Mouse (Mus musculus): Measurements from ENCODE around the gene Spata18. TPM values are rescaled to one million over a fixed set of nuclear protein-coding genes. Genes with fewer than 3 reads are reported as not detected.
A peak's percentile ranks its signal among the peaks of the same experiment; 100 is the strongest.

The Spata18 gene
- polyA plus RNA-seq, 1 experiment from 2014 or later = 0.24 TPM

GRCm38 (mm10) chr5:73647261-73647900 is 3.8 kb upstream of the Spata18 start, which contains the start of gene Sgcb:
Gene Sgcb, minus strand, starts transcription at chr5:73647790.
- H3K4me1 ChIP-seq (replicated peaks; ENCODE audit: insufficient read depth, low read length) = peaks cover 10% of the 10 kb centered on the region; the same call in 1 of the 2 replicates
- peak within 1 kb of the TSS; percentile 66 for H3K4me3 ChIP-seq (replicated peaks; ENCODE audit: low read depth, low read length)
- ATAC-seq (replicated peaks; ENCODE audit: low FRiP score, low read depth) = peak; percentile 89
- H3K4me2 ChIP-seq (ENCODE audit: low read length) = peak within 1 kb of the TSS; percentile 86
- WGBS = under 1% methylated on average over 62 of the region's 62 CpGs
- peaks cover 24% of the 10 kb centered on the region for H3K27me3 ChIP-seq (ENCODE audit: insufficient read depth, low read length)
- TF ChIP-seq CTCF (IDR thresholded peaks at IDR 0.05; ENCODE audit: low read depth) = no peak
- H3K9ac ChIP-seq (ENCODE audit: low read depth, low read length) = peak within 1 kb of the TSS; percentile 74
- H3K27ac ChIP-seq = peak within 1 kb of the TSS; percentile 54
- peak; percentile 88 for DNase-seq (ENCODE audit: low spot score)
- H3K36me3 ChIP-seq (ENCODE audit: insufficient read depth, low read length) = 0 out of 2 replicates have a peak, but pooled peaks cover 2% of the 10 kb centered on the region
- H3K9me3 ChIP-seq (replicated peaks; ENCODE audit: low read length) = no peaks in the 10 kb centered on the region

- Histone ChIP-seq H3K9me3 (replicated peaks; ENCODE audit: low read length) (no peaks in the 10 kb centered on the region), H3K4me1 (replicated peaks; ENCODE audit: insufficient read depth, low read length) (peaks cover 10% of the 10 kb centered on the region; the same call in 1 of the 2 replicates), H3K4me3 (replicated peaks; ENCODE audit: low read depth, low read length) (peak overlapping the region; percentile 58), H3K9ac (ENCODE audit: low read depth, low read length) (peak overlapping the region; percentile 54; the same call in 1 of the 2 replicates), H3K27ac (no peak overlapping the region), H3K4me2 (ENCODE audit: low read length) (peak overlapping the region; percentile 96), H3K27me3 (ENCODE audit: insufficient read depth, low read length) (peaks cover 31% of the 10 kb centered on the region), H3K36me3 (ENCODE audit: insufficient read depth, low read length) (no peaks in the 10 kb centered on the region)
- no peak for DNase-seq (ENCODE audit: low spot score)
- no peak for ATAC-seq (replicated peaks; ENCODE audit: low FRiP score, low read depth)
- 2% methylated on average over 15 of the region's 15 CpGs for WGBS
- no peak for TF ChIP-seq CTCF (IDR thresholded peaks at IDR 0.05; ENCODE audit: low read depth)
Observed at GRCm38 (mm10) chr5:73650365-73650964, 714 bp upstream of the Spata18 start.

- WGBS = 7% methylated on average over 4 of the region's 4 CpGs
- Histone ChIP-seq H3K36me3 (ENCODE audit: insufficient read depth, low read length) (no peaks in the 10 kb centered on the region), H3K9ac (ENCODE audit: low read depth, low read length) (peak overlapping the region; percentile 54; the same call in 1 of the 2 replicates), H3K4me1 (replicated peaks; ENCODE audit: insufficient read depth, low read length) (peaks cover 10% of the 10 kb centered on the region; the same call in 1 of the 2 replicates), H3K27ac (no peak overlapping the region), H3K4me3 (replicated peaks; ENCODE audit: low read depth, low read length) (peak overlapping the region; percentile 58), H3K4me2 (ENCODE audit: low read length) (peak overlapping the region; percentile 96), H3K27me3 (ENCODE audit: insufficient read depth, low read length) (peaks cover 31% of the 10 kb centered on the region), H3K9me3 (replicated peaks; ENCODE audit: low read length) (no peaks in the 10 kb centered on the region)
- ATAC-seq (replicated peaks; ENCODE audit: low FRiP score, low read depth) (no peak), DNase-seq (ENCODE audit: low spot score) (no peak)
- TF ChIP-seq CTCF (IDR thresholded peaks at IDR 0.05; ENCODE audit: low read depth) = no peak
Observed at GRCm38 (mm10) chr5:73651855-73652201, 649 bp downstream of the Spata18 start.

GRCm38 (mm10) chr5:73666695-73667094 is 15.5 kb downstream of the Spata18 start:
- no peak overlapping the region for H3K27ac ChIP-seq
- no peak overlapping the region for H3K4me3 ChIP-seq (replicated peaks; ENCODE audit: low read depth, low read length)
- no peaks in the 10 kb centered on the region for H3K36me3 ChIP-seq (ENCODE audit: insufficient read depth, low read length)
- H3K4me2 ChIP-seq (ENCODE audit: low read length) = no peak overlapping the region
- no peak overlapping the region for H3K9ac ChIP-seq (ENCODE audit: low read depth, low read length)
- no peaks in the 10 kb centered on the region for H3K27me3 ChIP-seq (ENCODE audit: insufficient read depth, low read length)
- H3K9me3 ChIP-seq (replicated peaks; ENCODE audit: low read length) = no peaks in the 10 kb centered on the region
- no peak for TF ChIP-seq CTCF (IDR thresholded peaks at IDR 0.05; ENCODE audit: low read depth)
- peak; percentile 32 for DNase-seq (ENCODE audit: low spot score)
- ATAC-seq (replicated peaks; ENCODE audit: low FRiP score, low read depth) = no peak
- 65% methylated on average over 2 of the region's 2 CpGs for WGBS
- no peaks in the 10 kb centered on the region for H3K4me1 ChIP-seq (replicated peaks; ENCODE audit: insufficient read depth, low read length)

- H3K9ac ChIP-seq (ENCODE audit: low read depth, low read length) = no peak overlapping the region
- H3K9me3 ChIP-seq (replicated peaks; ENCODE audit: low read length) = no peaks in the 10 kb centered on the region
- DNase-seq (ENCODE audit: low spot score) (no peak), ATAC-seq (replicated peaks; ENCODE audit: low FRiP score, low read depth) (no peak)
- no peak overlapping the region for H3K4me2 ChIP-seq (ENCODE audit: low read length)
- TF ChIP-seq CTCF (IDR thresholded peaks at IDR 0.05; ENCODE audit: low read depth) = no peak
- no peaks in the 10 kb centered on the region for H3K4me1 ChIP-seq (replicated peaks; ENCODE audit: insufficient read depth, low read length)
- WGBS = 75% methylated on average over 2 of the region's 2 CpGs
- H3K27ac ChIP-seq = no peak overlapping the region
- no peaks in the 10 kb centered on the region for H3K36me3 ChIP-seq (ENCODE audit: insufficient read depth, low read length)
- no peak overlapping the region for H3K4me3 ChIP-seq (replicated peaks; ENCODE audit: low read depth, low read length)
- no peaks in the 10 kb centered on the region for H3K27me3 ChIP-seq (ENCODE audit: insufficient read depth, low read length)
Observed at GRCm38 (mm10) chr5:73667877-73668276, 16.7 kb downstream of the Spata18 start.

- H3K9me3 ChIP-seq (replicated peaks; ENCODE audit: low read length) = no peaks in the 10 kb centered on the region
- no peak for TF ChIP-seq CTCF (IDR thresholded peaks at IDR 0.05; ENCODE audit: low read depth)
- no peak overlapping the region for H3K27ac ChIP-seq
- H3K4me3 ChIP-seq (replicated peaks; ENCODE audit: low read depth, low read length) = no peak overlapping the region
- DNase-seq (ENCODE audit: low spot score) = no peak
- WGBS = 34% methylated on average over 26 of the region's 26 CpGs
- no peaks in the 10 kb centered on the region for H3K36me3 ChIP-seq (ENCODE audit: insufficient read depth, low read length)
- ATAC-seq (replicated peaks; ENCODE audit: low FRiP score, low read depth) = no peak
- no peaks in the 10 kb centered on the region for H3K27me3 ChIP-seq (ENCODE audit: insufficient read depth, low read length)
- no peaks in the 10 kb centered on the region for H3K4me1 ChIP-seq (replicated peaks; ENCODE audit: insufficient read depth, low read length)
- H3K9ac ChIP-seq (ENCODE audit: low read depth, low read length) = no peak overlapping the region
- peak overlapping the region; percentile 37 for H3K4me2 ChIP-seq (ENCODE audit: low read length)
Observed at GRCm38 (mm10) chr5:73669386-73669785, 18.2 kb downstream of the Spata18 start.

Measured in kidney, postnatal 0 days (tissue).